Mouse (Mus musculus): ENCODE data around the gene Olfr94. TPM values are rescaled to one million over a fixed set of nuclear protein-coding genes. Genes with fewer than 3 reads are reported as not detected.
"Not testable (repeated sequence)": the region's sequence is repeated elsewhere in the genome, so short reads cannot be mapped to it uniquely, and the experiment has no call there.

The Olfr94 gene
- not detected for total RNA-seq (2021)
- long read RNA-seq, experiment 1: 0 reads
- long read RNA-seq, experiment 2: 0 reads

DNA sequence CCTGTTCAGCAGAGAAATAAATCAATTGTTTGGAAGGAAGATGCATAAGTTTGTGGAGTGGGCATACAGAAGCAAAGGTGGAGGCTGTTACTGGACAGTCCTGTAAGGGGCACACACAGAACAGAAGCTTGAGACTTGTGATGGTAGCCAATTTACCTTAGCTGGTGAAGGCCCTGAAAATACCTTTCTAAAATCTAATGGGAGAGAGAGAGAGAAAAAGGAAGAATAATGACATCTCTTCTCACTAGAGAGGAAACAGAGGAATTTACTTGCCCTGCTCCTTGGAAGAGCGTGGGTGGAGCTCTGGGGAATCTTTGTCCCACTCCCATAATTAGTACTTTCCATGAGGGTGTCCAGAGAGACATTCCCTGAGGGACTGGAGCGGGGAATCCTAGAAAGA lies at the start of gene Olfr94:
TSS of gene Olfr94 (minus strand) at position 101 of the 400 bp plus-strand sequence.
- DNase-seq: no peak

DNA sequence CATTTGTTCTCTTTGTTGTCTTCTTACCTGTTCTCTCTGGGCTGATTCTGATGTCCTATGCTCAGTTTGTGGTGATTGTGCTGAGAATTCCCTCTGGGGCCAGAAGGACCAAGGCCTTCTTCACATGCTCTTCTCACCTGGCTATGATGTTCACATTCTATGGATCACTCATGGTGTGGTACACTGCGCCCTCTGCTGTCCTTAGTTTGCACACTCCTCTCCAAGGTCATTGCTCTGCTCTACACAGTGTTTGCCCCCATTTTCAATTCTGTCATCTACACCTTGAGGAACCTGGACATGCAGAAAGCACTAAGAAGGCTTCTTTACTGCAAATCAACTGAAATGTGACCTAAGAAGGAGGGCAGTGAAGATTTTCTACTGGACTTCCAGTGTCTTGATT lies 49.8 kb upstream of the Olfr94 start:
- DNase-seq: peak; percentile 12

DNA sequence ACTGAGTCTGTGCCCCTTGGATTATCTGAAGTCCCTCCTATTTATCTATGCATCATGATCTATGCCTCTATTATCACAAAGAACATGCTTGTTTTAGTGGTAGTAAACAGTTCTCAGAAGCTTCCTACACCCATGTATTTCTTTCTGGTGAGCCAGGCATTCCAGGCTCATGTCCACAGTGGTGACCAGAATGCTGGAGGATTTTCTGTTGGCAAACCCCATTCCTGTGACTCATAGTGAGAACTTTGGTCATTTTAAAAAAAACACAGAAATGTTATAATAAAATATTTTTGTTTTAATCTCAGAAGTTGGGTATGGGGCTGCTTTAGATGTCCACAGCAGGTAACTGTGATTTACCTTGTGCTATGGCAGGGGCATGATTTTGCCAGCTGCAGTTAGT lies 48.7 kb upstream of the Olfr94 start:
- DNase-seq: no peak

DNA sequence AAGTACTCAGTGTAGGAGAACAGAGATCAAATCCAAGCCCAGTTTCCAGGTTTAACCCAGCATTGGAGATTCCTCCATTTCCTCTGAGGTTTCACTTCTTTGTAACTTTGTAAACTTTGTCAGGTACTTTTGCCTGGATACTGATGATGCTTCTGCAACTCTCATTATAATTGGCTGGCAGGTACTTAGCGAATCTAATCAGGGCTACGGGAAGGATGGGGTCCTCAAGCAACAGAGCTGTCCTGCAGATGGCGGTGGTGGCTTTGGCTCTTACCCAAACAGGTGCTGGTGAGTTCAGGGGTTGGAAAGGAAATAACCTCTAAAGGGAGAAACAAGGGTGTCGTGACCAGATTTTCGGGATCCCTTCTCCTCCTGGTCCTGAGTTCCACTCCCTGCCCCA lies 45.9 kb upstream of the Olfr94 start:
- peak; percentile 53 for DNase-seq

DNA sequence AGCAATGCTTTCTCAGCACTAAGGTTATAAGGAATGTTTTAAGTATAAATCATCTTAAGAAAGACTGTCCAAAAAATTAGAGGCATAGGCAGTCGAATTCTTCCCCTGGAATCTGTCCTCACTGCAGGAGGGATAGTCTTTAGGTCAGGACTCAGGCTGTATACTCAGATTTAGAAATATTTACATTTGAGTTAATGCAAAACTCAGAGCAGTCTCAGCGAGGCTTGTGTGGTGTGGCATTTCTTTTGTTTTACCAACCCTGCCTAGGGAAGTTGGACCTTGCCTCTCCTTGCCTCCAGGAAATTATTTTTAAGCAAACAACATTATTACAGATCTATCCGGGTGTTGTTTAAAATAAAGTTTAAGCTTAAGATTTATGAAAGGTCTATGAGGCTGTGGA lies 41.4 kb upstream of the Olfr94 start:
- no peak for DNase-seq

DNA sequence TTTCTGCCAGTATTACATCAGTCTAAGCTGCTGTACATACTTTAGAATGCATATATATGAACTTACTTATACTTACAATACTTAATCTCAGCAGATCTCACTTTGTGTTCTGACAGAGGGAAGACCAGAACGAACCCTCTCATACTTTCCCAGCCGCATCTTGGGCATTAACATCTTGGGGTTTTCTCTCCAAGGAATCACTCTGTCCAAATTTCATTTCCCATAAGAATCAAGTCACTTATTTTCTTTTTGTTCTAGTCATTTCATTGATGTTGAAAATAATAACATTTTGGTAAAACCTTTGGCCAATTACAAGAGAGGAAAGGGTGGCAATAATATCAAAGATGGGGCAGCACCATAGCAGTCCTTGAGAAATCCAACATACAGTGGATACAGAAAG lies 36.4 kb upstream of the Olfr94 start, which contains the start of gene Olfr97:
TSS of gene Olfr97 (minus strand) at position 101 of the 400 bp plus-strand sequence.
- not testable (repeated sequence) for DNase-seq

DNA sequence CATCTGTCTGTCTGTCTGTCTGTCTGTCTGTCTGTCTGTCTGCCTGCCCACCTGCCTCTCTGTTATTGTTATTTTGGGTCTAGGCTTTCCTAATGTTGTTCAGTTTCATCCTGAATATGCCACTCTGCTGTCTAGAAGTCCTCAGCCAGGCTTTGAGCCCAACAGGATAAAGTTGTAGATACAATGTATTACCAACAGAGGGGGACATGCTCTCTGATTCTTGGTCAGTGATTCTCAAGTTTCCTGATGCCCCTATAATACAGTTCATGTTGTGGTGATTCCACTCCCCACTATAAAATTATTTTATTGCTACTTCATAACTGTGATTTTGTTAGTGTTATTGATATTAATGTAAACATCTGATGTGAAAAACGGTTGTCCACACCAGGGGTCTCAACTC lies 21.1 kb upstream of the Olfr94 start:
- no peak for DNase-seq

DNA sequence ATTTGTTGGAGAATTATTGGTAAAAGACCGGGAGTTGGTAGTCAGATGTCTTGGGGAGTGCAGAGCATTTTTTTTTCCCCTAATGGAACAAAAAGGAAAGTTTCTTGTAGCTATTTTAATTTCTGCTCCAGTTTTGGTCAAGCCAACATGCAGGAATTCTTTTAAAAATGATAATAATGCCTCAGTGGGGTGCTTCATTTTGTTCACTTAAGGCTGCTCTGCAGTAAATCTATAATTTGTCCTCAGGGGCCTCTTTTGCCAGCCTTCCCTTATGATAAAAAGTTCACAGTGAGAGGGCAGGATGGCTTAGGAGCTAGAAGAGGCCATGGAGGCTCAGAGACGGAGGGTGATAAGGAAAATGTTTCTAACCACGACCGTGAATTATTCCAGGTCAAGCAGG lies 19.1 kb upstream of the Olfr94 start, which contains the start of gene Olfr96:
TSS of gene Olfr96 (plus strand) at position 301 of the 400 bp plus-strand sequence.
- no peak for DNase-seq

DNA sequence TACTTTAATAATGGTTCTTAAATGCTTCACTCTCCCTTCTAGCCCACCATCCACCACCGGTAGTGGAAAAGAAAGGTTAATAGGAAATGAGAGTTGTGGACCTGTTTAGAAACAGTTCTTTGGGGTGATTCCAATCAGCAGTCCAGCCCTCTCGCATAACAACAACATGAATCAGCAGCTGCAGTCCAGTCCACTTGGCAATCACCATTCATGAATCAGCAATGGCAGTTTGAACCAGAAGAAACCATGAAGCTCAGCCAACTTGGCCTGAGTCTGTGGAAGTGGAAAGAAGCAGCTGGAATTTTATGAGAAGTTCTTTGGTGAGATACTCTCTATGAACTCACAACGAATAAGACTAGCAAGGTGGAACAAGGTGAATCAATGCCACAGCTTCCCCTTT lies 17.7 kb upstream of the Olfr94 start:
- DNase-seq: peak; percentile 24

DNA sequence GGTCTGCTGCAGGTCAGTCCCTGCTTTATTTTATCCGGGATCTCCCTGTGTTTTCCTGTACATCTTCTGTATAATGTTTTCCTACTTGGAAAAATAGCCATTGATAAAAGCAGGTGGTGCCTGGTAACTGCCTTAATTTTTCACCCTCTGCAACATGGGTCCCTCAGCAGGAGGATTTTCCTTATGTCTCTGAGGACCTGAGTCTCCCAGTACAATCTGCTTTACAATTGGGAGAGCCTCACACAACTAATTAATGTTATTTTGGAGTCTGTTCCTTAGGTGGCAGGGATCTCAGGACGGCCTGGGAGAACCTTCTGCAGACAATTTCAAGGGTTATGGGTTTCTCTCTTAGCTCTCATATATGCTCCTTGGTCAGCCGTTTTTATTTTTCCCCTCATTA lies 12.2 kb upstream of the Olfr94 start, which contains the start of gene Olfr95:
TSS of gene Olfr95 (minus strand) at position 101 of the 400 bp plus-strand sequence.
- no peak for DNase-seq

DNA sequence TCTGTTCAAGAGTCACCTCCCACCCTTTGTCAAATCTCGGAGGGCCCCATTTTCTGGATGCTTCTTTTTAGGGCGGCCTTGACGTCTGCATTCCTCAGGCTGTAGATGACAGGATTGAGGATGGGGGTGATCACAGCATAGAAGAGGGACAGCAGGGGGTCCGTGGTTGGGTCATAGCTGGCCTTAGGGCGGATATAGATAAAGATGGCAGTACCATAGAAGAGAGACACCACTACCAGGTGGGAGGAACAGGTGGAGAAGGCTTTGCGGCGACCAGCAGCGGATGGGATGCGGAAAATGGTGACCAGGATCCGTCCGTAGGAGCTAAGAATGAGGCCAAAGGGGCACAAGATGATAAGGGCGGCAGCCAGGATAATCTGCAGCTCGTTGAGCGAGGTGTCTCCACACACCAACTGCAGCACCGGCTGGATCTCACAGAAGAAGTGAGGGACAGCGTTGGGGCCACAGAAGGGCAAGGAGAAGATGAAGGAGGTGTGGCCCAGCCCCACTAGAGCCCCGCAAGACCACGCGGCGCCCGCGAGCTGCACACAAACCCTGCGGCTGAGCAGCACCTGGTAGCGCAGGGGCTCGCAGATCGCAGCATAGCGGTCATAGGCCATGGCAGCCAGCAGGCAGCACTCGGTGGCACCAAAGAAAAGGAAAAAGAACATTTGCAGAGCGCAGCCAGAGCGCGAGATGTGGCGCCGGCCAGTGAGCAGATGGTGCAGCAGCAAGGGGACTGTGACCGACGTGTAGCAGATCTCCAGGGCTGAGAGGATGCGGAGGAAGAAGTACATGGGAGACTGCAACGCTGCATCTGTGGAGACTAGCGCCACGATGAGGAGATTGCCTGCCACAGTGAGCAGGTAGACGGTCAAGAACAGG lies 10.3 kb upstream of the Olfr94 start:
- no peak for DNase-seq

DNA sequence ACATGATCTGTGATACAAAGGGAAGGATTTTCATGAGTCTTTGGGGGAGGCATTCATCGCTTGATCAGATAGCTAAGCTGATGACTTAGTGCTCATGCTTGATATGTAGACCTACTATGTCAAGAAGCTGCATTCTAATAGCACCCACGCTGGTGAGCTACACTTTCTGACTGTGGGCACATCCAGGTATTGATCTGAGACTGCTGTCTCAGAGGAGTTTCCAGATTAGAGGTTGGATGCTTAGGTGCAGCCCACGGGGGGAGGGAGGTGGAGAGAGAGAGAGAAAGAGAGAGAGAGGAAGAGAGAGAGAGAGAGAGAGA lies 3.1 kb upstream of the Olfr94 start:
- no peak for DNase-seq

DNA sequence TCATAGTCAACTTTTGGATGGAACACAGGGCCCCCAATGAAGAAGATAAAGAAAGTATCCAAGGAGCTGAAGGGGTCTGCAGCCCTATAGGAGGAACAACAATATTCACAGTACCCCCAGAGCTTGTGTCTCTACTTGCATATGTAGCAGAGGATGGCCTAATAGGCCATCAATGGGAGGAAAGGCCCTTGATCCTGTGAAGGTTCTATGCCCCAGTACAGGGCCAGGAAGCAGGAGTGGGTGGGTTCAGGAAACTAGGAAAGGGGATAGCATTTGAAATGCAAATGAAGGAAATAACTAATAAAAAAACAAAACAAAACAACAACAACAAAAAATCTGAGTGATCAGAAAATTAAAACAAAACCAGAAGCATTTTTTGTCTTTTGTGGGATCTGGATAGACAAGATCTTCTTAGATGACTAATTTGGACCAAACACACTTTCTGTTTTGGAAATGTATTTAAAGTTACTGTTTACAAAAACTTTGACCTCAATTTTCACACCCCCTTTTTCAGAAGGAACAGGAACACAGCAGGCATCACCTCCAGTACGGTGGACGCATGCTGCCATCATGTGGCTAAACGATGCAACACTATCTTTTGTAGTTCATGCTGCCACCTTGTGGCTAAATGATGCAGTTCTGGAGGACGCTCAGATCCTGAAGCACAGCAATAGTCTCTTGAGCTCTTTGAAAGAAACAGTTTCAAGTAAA lies 2.6 kb upstream of the Olfr94 start:
- DNase-seq: peak; percentile 82

DNA sequence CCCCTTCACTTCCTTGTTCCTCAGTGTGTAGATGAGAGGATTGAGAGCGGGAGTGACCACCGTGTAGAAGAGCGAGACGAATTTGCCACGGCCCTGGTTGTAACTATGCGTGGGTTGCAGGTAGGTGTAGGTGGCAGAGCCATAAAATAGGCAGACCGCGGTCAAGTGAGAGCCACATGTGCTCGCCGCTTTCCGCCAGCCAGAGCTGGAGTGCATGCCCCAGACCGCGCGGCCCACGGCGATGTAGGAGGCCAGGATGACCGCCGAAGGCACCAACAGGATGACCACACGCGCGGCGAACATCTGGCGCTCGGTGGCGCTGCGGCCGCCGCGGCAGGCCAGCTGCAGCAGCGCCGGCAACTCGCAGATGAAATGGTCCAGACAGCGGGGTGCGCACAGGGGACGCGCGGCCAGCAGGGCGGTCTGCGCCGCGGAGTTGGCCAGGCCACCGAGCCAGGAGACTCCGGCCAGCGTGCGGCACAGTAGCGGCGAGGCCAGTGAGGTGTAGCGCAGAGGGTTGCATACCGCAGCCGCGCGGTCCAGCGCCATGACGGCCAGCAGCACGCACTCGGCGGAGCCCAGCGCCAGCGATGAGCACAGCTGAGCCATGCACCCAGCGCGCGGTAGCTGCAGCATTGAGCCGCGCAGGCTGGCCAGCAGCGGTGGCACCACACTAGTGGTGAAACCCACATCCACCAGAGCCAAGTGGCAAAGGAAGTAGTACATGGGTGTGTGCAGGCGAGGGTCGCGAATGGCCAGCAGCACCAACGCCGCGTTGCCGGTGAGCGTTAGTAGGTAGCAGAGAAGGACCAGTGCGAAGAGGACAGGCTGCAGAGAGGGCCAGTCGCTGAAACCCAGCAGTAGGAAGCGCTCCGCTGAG lies 3.7 kb downstream of the Olfr94 start:
- DNase-seq: peak; percentile 40

DNA sequence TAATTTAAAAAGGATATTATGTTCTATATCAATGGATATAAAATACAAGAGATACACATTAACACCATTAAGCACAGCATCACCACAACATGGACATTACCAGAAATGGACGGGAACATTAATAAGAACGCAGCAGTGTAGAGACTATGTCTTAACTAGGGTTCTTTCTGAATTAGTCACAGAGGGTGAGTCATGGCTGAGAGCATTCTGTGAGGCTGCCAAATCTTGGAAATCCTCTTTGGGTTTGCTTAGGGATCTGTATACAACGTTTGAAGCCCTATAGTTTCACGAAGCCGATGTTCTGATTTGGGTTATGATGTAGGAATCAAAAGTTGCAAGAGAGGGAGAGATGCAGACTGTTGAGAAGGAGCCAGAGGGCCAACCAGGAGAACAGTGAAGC lies 6.0 kb downstream of the Olfr94 start:
- peak; percentile 6 for DNase-seq

DNA sequence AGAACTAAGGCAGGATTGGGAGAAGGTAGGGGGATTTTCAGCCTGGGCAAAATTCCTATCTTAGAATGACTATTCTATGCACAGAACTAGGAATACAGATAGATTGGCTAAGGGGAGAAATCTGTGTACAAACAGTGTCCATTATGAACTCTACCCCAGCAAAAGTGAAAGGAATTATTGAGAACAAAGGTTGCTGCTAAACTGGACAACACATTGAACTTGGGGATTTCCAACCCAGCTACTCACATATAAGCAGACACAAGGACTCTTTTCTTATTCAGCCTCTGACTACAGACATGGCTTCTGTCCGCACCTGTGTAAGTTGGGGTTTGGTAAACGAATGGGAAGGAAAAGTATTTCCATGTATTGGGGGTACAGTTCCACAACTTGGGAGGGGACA lies 7.1 kb downstream of the Olfr94 start, which contains the start of gene Ubd:
TSS of gene Ubd (plus strand) at position 237 of the 400 bp plus-strand sequence.
- DNase-seq: no peak

DNA sequence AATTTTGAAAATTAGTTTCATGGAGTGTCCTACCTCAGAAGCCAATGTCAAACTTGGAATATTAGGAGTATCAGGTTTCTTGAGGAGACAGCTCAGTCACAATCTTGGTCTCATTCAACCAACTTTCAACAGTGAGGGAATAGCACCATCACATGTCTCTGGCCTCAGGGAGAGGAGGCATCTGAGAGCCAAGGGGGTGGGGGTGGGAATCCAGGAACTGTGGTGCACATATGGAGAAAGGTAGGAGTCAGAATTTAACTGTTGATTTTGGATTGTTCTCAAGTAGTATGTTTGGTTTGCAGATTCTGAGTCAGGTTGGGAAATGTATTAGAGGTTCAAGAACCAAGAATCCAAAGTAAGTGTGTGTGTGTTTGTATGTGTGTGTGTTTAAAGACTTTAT lies 7.8 kb downstream of the Olfr94 start:
- no peak for DNase-seq

DNA sequence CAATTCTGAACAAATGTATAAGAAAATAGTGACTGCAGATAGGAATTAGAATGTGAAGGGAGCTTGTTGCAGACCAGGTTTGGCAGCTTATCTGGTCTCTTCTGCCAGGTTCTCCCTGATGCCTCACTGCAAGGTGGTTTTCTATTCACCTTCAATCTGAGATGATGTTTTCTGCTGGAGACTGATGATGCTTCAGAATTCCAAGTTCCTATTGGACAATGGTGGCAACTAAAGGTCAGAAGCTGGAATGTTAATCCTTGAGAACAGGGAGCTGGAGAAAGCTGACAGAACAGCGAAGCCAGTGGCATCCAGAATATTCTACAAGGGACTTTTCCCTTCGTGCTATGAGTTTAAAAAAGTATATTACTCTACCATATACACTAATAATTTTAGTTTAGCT lies 10.1 kb downstream of the Olfr94 start:
- DNase-seq: peak; percentile 59

DNA sequence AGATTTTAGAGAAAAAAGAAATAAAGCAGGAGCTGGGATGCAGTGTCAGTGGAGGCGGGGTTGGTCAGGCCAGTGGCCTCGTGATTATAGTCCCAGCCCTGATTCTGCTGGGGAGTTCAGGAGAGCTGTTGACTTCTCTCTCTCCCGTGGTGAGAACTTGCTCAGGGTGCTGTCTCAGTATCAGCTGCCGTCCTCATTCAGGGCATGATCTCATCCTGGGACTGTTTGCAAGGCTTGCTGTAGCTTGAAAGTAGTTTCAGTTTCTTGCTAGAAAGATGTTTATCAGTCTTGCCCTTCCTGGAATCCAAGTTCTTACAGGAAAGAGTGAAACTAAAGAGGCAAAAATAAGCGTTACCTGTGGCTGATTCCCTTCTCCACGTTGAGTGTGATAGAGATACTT lies 15.3 kb downstream of the Olfr94 start:
- DNase-seq: no peak

DNA sequence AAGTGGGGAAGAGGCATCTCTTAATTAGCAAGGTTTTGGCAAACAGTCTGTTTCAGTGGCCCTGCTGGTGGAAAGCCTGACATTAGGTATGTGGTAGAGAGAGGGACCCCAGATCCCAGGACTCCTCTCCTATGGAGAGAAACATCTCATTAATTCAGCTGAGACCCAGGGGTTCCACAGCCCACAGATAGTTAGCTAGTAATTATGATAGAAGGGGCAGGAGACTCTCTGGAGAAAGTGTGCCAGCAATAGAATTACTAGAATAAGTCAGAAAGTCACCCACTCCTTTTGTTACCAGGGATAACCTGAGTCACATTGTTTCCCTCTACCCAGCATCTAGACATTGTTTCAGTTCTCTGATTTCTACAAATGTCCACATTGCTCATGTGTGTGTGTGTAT lies 39.4 kb downstream of the Olfr94 start, which contains the start of gene Olfr93:
TSS of gene Olfr93 (minus strand) at position 101 of the 400 bp plus-strand sequence.
- DNase-seq: no peak

Measured in adrenal gland, postnatal 10 days (tissue).